Mouse (Mus musculus) macrophage (primary cell): ENCODE results near the gene Tbx2. TPM values are rescaled to one million over a fixed set of nuclear protein-coding genes. Genes with fewer than 3 reads are reported as not detected.

Source experiments
- H3K27ac ChIP-seq: fragments of 350-480 bp; formaldehyde crosslinking; 2 replicates; pipeline ENCODE4 v1.9.0; 2021
- H3K36me3 ChIP-seq: fragments of 350-480 bp; formaldehyde crosslinking; 2 replicates; pipeline ENCODE4 v1.9.0; 2021; ENCODE audit errors: inconsistent target
- H3K4me3 ChIP-seq: fragments of 350-480 bp; formaldehyde crosslinking; 2 replicates; pipeline ENCODE4 v1.9.0; 2021; ENCODE audit errors: inconsistent target
- H3K79me2 ChIP-seq: fragments of 350-480 bp; formaldehyde crosslinking; 2 replicates; pipeline ENCODE4 v1.9.0; 2021; ENCODE audit errors: inconsistent target
- WGBS: methylation state at CpG from one replicate; pipeline ENCODE4 v1.1.7; 2026; ENCODE audit warnings: inconsistent platforms; ENCODE audit not compliant: missing documents; 5-methylcytosine and 5-hydroxymethylcytosine counted together
- polyA plus RNA-seq: library from polyadenylated mRNA; stranded (reverse); fragments of 250-400 nt; gene quantifications from 3 replicates; pipeline ENCODE4 v1.2.4, GENCODE M21; 2018; ENCODE audit warnings: inconsistent platforms

Gene Tbx2
- polyA plus RNA-seq, 1 experiment from 2014 or later: not detected

GRCm38 (mm10) chr11:85831656-85832230, 608 bp upstream of the Tbx2 start:
- Histone ChIP-seq H3K79me2 (no peaks in the 10 kb centered on the region), H3K4me3 (no peak overlapping the region), H3K36me3 (no peaks in the 10 kb centered on the region), H3K27ac (no peak overlapping the region)
- 7% methylated on average over 31 of the region's 33 CpGs for WGBS

- 2% methylated on average over 51 of the region's 54 CpGs for WGBS
- no peaks in the 10 kb centered on the region for H3K36me3 ChIP-seq
- H3K79me2 ChIP-seq: no peaks in the 10 kb centered on the region
- H3K27ac ChIP-seq: no peak overlapping the region
- H3K4me3 ChIP-seq: no peak overlapping the region
Measured at GRCm38 (mm10) chr11:85833081-85833521, 750 bp downstream of the Tbx2 start.

- no peaks in the 10 kb centered on the region for H3K79me2 ChIP-seq
- WGBS: 32% methylated on average over 11 of the region's 11 CpGs
- H3K36me3 ChIP-seq: no peaks in the 10 kb centered on the region
- H3K4me3 ChIP-seq: no peak overlapping the region
- H3K27ac ChIP-seq: no peak overlapping the region
Measured at GRCm38 (mm10) chr11:85833761-85834385, 1.5 kb downstream of the Tbx2 start.

- H3K27ac ChIP-seq: no peak overlapping the region
- no peaks in the 10 kb centered on the region for H3K36me3 ChIP-seq
- no peaks in the 10 kb centered on the region for H3K79me2 ChIP-seq
- WGBS: 21% methylated on average over 15 of the region's 17 CpGs
- no peak overlapping the region for H3K4me3 ChIP-seq
Measured at GRCm38 (mm10) chr11:85834386-85834931, 2.1 kb downstream of the Tbx2 start.

- Histone ChIP-seq H3K4me3 (no peak overlapping the region), H3K36me3 (no peaks in the 10 kb centered on the region), H3K79me2 (no peaks in the 10 kb centered on the region), H3K27ac (no peak overlapping the region)
- 12% methylated on average over 9 of the region's 9 CpGs for WGBS
Measured at GRCm38 (mm10) chr11:85835001-85835752, 2.8 kb downstream of the Tbx2 start.

- WGBS: 18% methylated on average over 16 of the region's 16 CpGs
- Histone ChIP-seq H3K27ac (no peak overlapping the region), H3K4me3 (no peak overlapping the region), H3K36me3 (no peaks in the 10 kb centered on the region), H3K79me2 (no peaks in the 10 kb centered on the region)
Measured at GRCm38 (mm10) chr11:85835753-85836522, 3.6 kb downstream of the Tbx2 start.

- Histone ChIP-seq H3K27ac (no peak overlapping the region), H3K4me3 (no peak overlapping the region), H3K36me3 (no peaks in the 10 kb centered on the region), H3K79me2 (no peaks in the 10 kb centered on the region)
- WGBS: 10% methylated on average over 32 of the region's 32 CpGs
Measured at GRCm38 (mm10) chr11:85836523-85837290, 4.4 kb downstream of the Tbx2 start.

GRCm38 (mm10) chr11:85837291-85837647, 4.9 kb downstream of the Tbx2 start:
- 9% methylated on average over 16 of the region's 18 CpGs for WGBS
- no peaks in the 10 kb centered on the region for H3K36me3 ChIP-seq
- no peak overlapping the region for H3K4me3 ChIP-seq
- no peak overlapping the region for H3K27ac ChIP-seq
- no peaks in the 10 kb centered on the region for H3K79me2 ChIP-seq

GRCm38 (mm10) chr11:85837648-85838423, 5.5 kb downstream of the Tbx2 start:
- H3K4me3 ChIP-seq: no peak overlapping the region
- 7% methylated on average over 61 of the region's 67 CpGs for WGBS
- H3K27ac ChIP-seq: no peak overlapping the region
- no peaks in the 10 kb centered on the region for H3K79me2 ChIP-seq
- no peaks in the 10 kb centered on the region for H3K36me3 ChIP-seq

GRCm38 (mm10) chr11:85838424-85839257, 6.3 kb downstream of the Tbx2 start:
- H3K36me3 ChIP-seq: no peaks in the 10 kb centered on the region
- no peaks in the 10 kb centered on the region for H3K79me2 ChIP-seq
- no peak overlapping the region for H3K27ac ChIP-seq
- H3K4me3 ChIP-seq: no peak overlapping the region
- 22% methylated on average over 20 of the region's 20 CpGs for WGBS

- H3K27ac ChIP-seq: no peak overlapping the region
- H3K36me3 ChIP-seq: no peaks in the 10 kb centered on the region
- H3K79me2 ChIP-seq: no peaks in the 10 kb centered on the region
- H3K4me3 ChIP-seq: no peak overlapping the region
- WGBS: 41% methylated on average over 7 of the region's 7 CpGs
Measured at GRCm38 (mm10) chr11:85839258-85840030, 7.1 kb downstream of the Tbx2 start.
